Mouse (Mus musculus) left cerebral cortex, postnatal 36 days (tissue): Measurements from ENCODE around the gene Dusp8. TPM values are rescaled to one million over a fixed set of nuclear protein-coding genes. Genes with fewer than 3 reads are reported as not detected.
"Not testable (repeated sequence)": the region's sequence is repeated elsewhere in the genome, so short reads cannot be mapped to it uniquely, and the experiment has no call there.

Experiments used
- DNase-seq, 2 experiments: peaks; one replicate each; pipeline ENCODE4 v3.0.0; 2021 to 2022; ENCODE audit warnings: low spot score in 2 of 2, mixed read lengths in 1 of 2
- intact Hi-C: fragments of 180-260 bp; cut with DNase I; formaldehyde crosslinking; loops from one replicate; pipeline ENCODE4 v1.15.1; 2025
- total RNA-seq, 2 experiments: library from RNA; stranded (reverse); gene quantifications; 2 replicates each; pipeline ENCODE4 v1.2.3; 2021

Dusp8 gene
- 100 to 1,000 TPM; 151 to 163 TPM for total RNA-seq

GRCm38 (mm10) chr7:142095183-142095931 is at the start of gene Dusp8:
Gene Dusp8 (minus strand): TSS chr7:142095843.
- peak; percentile 95 to 98 for DNase-seq
- intact Hi-C loops: loop anchor here (5.0 kb wide), 2 partner anchors 33 to 78 kb away; partner anchors contain the start of gene Mob2

DNA sequence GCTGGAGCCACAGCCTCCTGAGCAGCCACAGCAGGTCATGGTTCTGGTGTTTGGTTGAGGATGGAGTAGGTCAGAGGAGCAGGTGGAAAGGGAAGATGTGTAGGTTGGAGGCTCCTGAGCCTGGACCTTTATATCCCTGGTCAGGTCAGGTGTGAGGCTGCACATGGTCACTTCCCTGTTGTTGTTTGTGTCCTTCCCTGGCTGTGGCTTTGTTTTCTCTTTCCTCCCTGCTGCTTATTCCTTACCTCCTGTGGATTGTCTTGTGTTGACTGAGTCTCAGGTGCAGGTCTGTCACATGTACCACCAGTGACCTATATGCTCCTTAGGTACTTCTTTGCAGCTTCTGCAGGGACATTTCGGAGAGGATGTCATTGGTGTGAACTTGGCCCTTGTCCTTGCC is 48.9 kb upstream of the Dusp8 start, which contains the start of gene Gm45337:
Gene Gm45337, minus strand, starts transcription at position 101 of the 400 bp plus-strand sequence.
- no peak for DNase-seq
- intact Hi-C loops: no loop called here

GRCm38 (mm10) chr7:142143506-142144010 is 47.9 kb upstream of the Dusp8 start:
- DNase-seq, intact Hi-C loops: not testable (repeated sequence)

- intact Hi-C loops: no loop called here
- DNase-seq: no peak
Measured at GRCm38 (mm10) chr7:142140696-142141095, 45.1 kb upstream of the Dusp8 start.

DNA sequence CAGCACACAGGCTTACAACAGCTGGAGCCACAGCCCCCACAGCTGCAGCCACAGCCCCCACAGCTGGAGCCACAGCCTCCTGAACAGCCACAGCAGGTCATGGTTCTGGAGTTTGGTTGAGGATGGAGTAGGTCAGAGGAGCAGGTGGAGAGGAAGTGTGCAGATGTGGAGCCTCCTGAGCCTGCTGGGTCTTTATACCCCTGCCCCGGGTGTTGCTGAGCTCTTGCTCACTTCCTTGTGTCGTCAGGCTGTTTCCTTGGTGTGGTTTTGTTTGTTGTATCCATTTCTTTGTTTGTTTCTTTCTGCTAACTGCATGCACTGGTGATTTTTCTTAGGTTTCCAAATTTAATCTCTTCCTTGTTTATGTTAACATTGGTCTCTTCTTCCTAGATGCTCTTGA is 40.3 kb upstream of the Dusp8 start, which contains the start of gene Gm39115:
Gene Gm39115, minus strand, starts transcription at position 101 of the 400 bp plus-strand sequence.
- DNase-seq, intact Hi-C loops: not testable (repeated sequence)

DNA sequence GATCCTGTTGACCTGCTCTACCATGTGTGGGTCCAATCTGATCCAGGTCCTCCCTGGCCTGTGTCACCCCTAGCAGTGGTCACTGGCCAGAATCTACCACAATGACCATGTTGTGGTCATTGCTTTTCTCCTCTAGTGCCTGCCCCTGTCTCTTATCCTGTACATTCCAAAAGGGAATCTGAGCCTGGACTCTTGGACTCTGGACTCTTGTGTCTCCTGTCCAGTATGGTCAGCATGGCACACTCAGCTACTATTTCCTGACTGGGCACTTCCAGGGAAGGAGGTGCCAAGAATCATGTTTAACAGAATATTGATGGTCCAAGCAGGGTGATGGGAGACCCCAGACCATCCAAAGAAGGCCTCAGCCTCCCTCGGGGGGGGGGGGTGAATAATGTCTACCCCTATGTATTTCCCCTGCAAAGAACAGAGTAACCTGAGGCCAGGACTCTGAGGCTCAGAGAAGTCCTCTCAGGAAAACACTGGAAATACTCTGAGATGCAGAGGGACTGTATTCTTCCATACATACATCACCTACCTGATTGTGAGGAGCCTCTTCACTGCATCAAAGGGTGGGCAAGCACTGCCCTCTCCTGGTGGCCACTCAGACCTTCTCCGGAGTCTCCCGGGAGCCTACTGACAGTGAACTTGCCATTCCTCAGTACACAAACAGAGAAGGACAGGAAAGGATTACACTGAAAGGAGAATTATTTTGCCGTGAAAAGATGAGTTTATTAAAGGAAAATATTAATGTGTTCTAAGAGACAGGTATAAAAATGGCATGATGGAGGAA is 38.8 kb upstream of the Dusp8 start:
- peak in 1 of 2 experiments; percentile 11 for DNase-seq
- intact Hi-C loops: no loop called here

- no peak for DNase-seq
- intact Hi-C loops: no loop called here
Measured at GRCm38 (mm10) chr7:142128843-142129242, 33.2 kb upstream of the Dusp8 start.

DNA sequence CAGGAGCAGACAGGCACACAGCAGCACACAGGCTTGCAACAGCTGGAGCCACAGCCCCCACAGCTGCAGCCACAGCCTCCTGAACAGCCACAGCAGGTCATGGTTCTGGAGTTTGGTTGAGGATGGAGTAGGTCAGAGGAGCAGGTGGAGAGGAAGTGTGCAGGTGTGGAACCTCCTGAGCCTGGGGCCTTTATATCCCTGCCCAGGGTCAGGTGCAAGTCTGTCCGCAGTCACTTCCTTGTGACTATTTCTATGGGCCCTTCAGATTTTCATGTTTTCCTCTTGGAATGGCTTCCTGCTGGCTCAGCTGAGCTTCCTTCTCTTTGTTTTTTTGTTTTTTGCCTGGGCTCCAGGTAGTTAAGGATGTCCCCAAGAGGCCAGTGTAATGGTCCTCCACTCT is 25.0 kb upstream of the Dusp8 start, which contains the start of gene Gm45618:
Gene Gm45618, minus strand, starts transcription at position 101 of the 400 bp plus-strand sequence.
- intact Hi-C loops, DNase-seq: not testable (repeated sequence)

- DNase-seq: no peak
- intact Hi-C loops: no loop called here
Measured at GRCm38 (mm10) chr7:142119632-142120031, 24.0 kb upstream of the Dusp8 start.

- intact Hi-C loops: no loop called here
Measured at GRCm38 (mm10) chr7:142104747-142105146, 9.1 kb upstream of the Dusp8 start.

DNA sequence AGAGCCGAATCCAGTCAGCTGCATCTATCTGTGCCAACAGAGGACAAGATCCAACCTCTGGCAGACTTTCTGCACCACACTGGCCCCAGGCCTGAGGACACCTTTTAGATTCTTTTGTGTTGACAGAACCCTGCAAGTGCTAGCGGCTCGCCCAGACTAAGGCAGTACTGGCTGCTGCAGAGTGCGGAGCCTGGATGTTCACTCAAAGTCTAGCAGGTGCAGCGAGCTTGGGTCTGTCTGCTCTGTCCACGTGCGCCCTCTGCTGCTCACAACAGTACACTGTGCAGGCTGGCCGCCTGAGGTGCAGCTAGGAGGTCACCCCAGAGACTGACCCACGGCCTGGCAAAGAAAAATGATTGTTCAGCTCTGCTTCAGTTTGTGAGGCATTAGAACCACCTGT is 2.1 kb upstream of the Dusp8 start:
- intact Hi-C loops: loop anchor here (1.0 to 5.0 kb wide), 3 partner anchors 26 to 80 kb away; partner anchors contain the start of gene Mob2
- DNase-seq: peak; percentile 77 to 79

More at GRCm38 (mm10) chr7:142104747-142105146, 9.1 kb upstream of the Dusp8 start:
- DNase-seq: no peak

- no peak for DNase-seq
- intact Hi-C loops: loop anchor here (1.0 to 5.0 kb wide), 3 partner anchors 25 to 79 kb away; partner anchors contain the start of gene Mob2
Measured at GRCm38 (mm10) chr7:142096701-142097100, 1.1 kb upstream of the Dusp8 start.

DNA sequence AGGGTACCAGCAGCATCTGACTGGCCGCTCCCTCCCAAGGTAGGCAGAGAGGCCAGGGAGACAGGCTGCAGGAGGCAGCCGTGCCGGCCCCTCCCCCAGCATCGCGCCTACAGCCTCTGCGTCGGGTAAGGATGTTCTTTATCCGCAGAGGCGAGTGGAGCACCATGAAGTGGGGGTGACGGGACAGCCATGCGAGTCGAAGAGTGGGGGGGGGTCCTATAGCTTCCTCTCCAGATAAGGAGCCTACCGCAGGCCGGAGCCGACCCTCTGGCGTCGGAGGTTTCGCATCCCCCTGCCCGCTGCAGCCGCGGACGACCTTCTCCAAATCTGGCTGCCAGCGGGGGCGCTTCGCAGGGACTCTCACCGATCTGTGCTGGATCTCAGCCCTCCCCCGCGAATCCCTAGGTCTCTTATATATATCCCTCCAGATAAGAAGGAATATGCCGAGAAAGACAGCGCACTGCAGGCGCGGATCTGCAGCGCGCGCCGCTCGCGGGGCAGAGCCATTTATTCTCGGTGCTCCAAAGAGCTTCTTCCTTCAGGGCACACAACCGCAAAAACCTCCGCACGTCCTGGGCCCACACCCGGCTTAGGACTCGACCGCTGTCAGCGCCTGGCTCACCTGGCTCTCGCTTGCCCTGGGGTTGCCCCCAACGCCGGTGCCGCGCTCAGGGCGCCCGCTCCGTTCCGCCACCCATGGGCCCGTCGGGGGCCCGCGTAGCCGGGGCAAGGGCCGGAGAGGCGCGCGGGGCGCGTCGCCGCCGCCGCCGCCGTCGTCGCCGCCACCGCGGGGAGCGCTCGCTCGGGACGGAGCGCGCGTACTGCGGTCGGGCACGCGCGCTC is 1.1 kb downstream of the Dusp8 start:
- DNase-seq: peak; percentile 73 to 84
- intact Hi-C loops: loop anchor here (5.0 kb wide), 2 partner anchors 32 to 77 kb away; partner anchors contain the start of gene Mob2

GRCm38 (mm10) chr7:142093696-142094240 is 1.9 kb downstream of the Dusp8 start:
- peak in 1 of 2 experiments; percentile 13 for DNase-seq
- intact Hi-C loops: no loop called here

- intact Hi-C loops: no loop called here
- no peak for DNase-seq
Measured at GRCm38 (mm10) chr7:142092991-142093390, 2.7 kb downstream of the Dusp8 start.

- DNase-seq: no peak
- intact Hi-C loops: no loop called here
Measured at GRCm38 (mm10) chr7:142091848-142092247, 3.8 kb downstream of the Dusp8 start.

- no peak for DNase-seq
- intact Hi-C loops: no loop called here
Measured at GRCm38 (mm10) chr7:142089648-142090447, 5.8 kb downstream of the Dusp8 start.

DNA sequence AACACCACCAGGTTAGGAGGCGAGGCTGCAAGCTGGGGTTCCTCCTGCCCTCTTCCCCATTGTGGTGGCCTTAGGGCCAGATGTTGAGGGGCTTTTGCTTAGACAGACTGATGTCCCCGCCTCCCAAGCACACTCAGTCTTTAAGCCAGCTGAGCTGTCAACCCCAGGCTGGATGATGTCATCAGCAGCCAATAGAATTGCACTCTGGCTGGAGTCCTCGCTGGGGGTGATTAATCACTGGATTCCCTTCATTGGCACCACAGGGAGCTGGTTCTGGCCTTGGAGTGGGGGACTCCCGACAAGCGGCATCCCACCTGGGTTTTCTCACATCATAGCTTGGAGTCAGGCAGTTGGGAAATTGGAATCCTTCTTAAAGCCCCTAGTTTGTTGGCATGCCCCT is 6.8 kb downstream of the Dusp8 start:
- intact Hi-C loops: no loop called here
- DNase-seq: peak in 1 of 2 experiments; percentile 47
